Mouse (Mus musculus) stomach, postnatal 0 days (tissue): ENCODE results near the gene Slc6a16.

Source experiments
- CTCF ChIP-seq: IDR thresholded peaks from 2 replicates; pipeline ENCODE4 v1.5.1; 2016; ENCODE audit warnings: antibody characterized with exemption, low read depth, mild to moderate bottlenecking, moderate library complexity
- EP300 ChIP-seq: optimal IDR thresholded peaks from 2 replicates; pipeline ENCODE3; 2016; ENCODE audit warnings: antibody characterized with exemption

DNA sequence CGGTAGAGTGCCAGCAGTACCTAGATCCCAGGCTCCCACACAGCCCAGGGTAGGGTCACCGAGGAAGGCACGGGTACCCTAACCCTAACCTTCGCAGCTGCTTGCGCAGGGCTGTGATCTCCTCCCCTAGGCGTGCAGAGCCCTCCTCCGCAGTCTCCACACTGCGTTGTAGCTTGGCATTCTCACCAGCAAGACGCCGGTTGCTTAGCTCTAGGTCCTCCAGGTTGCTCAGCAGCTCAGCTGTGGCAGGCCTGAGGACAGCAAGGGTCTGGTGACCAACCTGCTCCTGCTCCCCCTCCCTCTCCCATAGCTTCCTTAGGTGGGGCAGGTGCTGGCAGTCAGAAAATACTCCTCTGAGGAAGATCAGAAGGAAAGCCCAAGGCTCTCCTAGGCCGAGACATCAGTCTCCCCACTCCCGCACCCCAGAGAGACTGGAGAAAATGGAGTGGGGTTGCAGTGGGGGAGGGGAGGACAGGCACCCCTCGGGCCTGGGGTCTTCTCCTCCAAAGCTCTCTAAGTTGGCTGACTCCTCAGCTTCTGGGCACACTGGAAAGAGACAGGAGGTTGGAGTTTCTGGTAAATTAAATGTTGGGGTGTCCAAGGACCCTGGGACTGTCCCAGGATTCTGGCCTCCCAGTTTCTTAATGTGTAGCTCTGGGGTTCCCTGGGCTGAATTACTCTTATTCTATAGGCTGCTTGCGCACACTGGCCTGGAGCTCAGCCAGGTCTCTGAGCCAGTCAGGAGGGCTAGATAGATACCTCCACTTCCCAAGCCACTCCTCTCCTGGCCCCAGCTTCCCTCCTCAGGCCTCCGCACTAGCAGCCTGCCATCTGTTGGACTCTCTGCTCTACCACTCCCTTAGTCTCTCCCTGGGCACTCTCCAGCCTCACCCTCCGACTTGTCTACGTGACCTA, 46.8 kb upstream of the Slc6a16 start:
- TF ChIP-seq CTCF = no peak
- TF ChIP-seq EP300 = no peak
